Mouse (Mus musculus): ENCODE results near the gene P2ry2. TPM values are rescaled to one million over a fixed set of nuclear protein-coding genes. Genes with fewer than 3 reads are reported as not detected.

Gene P2ry2
- under 1 TPM; 0.57 to 0.91 TPM for total RNA-seq (2021)

- no peak for DNase-seq (ENCODE audit: low spot score in 2 of 2)
- intact Hi-C loops (cut with DNase I), result no loop called here
Measured at GRCm38 (mm10) chr7:101012541-101012940, at the start of gene P2ry2. Gene P2ry2 (minus strand): TSS chr7:101012866.

GRCm38 (mm10) chr7:101062246-101062645 is 49.6 kb upstream of the P2ry2 start:
- intact Hi-C loops (cut with DNase I), result loop anchor here (2.0 to 5.0 kb wide), 3 partner anchors 47 to 310 kb away; no protein-coding TSS in a partner anchor
- peak; percentile 22 to 33 for DNase-seq (ENCODE audit: low spot score in 2 of 2)

GRCm38 (mm10) chr7:101061381-101061780 is 48.7 kb upstream of the P2ry2 start:
- intact Hi-C loops (cut with DNase I), result loop anchor here (2.0 to 5.0 kb wide), 2 partner anchors 223 to 311 kb away; no protein-coding TSS in a partner anchor
- peak; percentile 83 to 85 for DNase-seq (ENCODE audit: low spot score in 2 of 2)

GRCm38 (mm10) chr7:101060476-101060875 is 47.8 kb upstream of the P2ry2 start:
- intact Hi-C loops (cut with DNase I), result loop anchor here (2.0 to 5.0 kb wide), 2 partner anchors 224 to 312 kb away; no protein-coding TSS in a partner anchor

GRCm38 (mm10) chr7:101059188-101059587 is 46.5 kb upstream of the P2ry2 start:
- intact Hi-C loops (cut with DNase I), result no loop called here
- no peak for DNase-seq (ENCODE audit: low spot score in 2 of 2)

More at GRCm38 (mm10) chr7:101060476-101060875, 47.8 kb upstream of the P2ry2 start:
- no peak for DNase-seq (ENCODE audit: low spot score in 2 of 2)

GRCm38 (mm10) chr7:101057309-101057708 is 44.6 kb upstream of the P2ry2 start:
- DNase-seq (ENCODE audit: low spot score in 2 of 2), result no peak
- intact Hi-C loops (cut with DNase I), result no loop called here

GRCm38 (mm10) chr7:101053136-101053535 is 40.5 kb upstream of the P2ry2 start:
- DNase-seq (ENCODE audit: low spot score in 2 of 2), result no peak
- intact Hi-C loops (cut with DNase I), result no loop called here

GRCm38 (mm10) chr7:101051551-101052221 is 39.0 kb upstream of the P2ry2 start:
- intact Hi-C loops (cut with DNase I), result loop anchor here (1.0 to 2.0 kb wide), 3 partner anchors 63 to 145 kb away; no protein-coding TSS in a partner anchor
- DNase-seq (ENCODE audit: low spot score in 2 of 2), result peak; percentile 43 to 59

GRCm38 (mm10) chr7:101050724-101051550 is 38.3 kb upstream of the P2ry2 start:
- intact Hi-C loops (cut with DNase I), result loop anchor here (2.0 kb wide), 2 partner anchors 106 to 144 kb away; no protein-coding TSS in a partner anchor
- DNase-seq (ENCODE audit: low spot score in 2 of 2), result no peak

GRCm38 (mm10) chr7:101049326-101050087 is 36.8 kb upstream of the P2ry2 start:
- DNase-seq (ENCODE audit: low spot score in 2 of 2), result no peak
- intact Hi-C loops (cut with DNase I), result loop anchor here (2.0 kb wide), 2 partner anchors 105 to 143 kb away; no protein-coding TSS in a partner anchor

- DNase-seq (ENCODE audit: low spot score in 2 of 2), result no peak
- intact Hi-C loops (cut with DNase I), result no loop called here
Measured at GRCm38 (mm10) chr7:101048247-101048646, 35.6 kb upstream of the P2ry2 start.

GRCm38 (mm10) chr7:101043846-101044541 is 31.3 kb upstream of the P2ry2 start:
- intact Hi-C loops (cut with DNase I), result loop anchor here (1.0 kb wide), 1 partner anchor 49 kb away; no protein-coding TSS in a partner anchor
- DNase-seq (ENCODE audit: low spot score in 2 of 2), result no peak

GRCm38 (mm10) chr7:101041977-101042749 is 29.5 kb upstream of the P2ry2 start:
- intact Hi-C loops (cut with DNase I), result no loop called here
- DNase-seq (ENCODE audit: low spot score in 2 of 2), result no peak

- intact Hi-C loops (cut with DNase I), result no loop called here
- DNase-seq (ENCODE audit: low spot score in 2 of 2), result no peak
Measured at GRCm38 (mm10) chr7:101041544-101041943, 28.9 kb upstream of the P2ry2 start.

GRCm38 (mm10) chr7:101033371-101033770 is 20.7 kb upstream of the P2ry2 start:
- DNase-seq (ENCODE audit: low spot score in 2 of 2), result no peak
- intact Hi-C loops (cut with DNase I), result no loop called here

- DNase-seq (ENCODE audit: low spot score in 2 of 2), result no peak
- intact Hi-C loops (cut with DNase I), result no loop called here
Measured at GRCm38 (mm10) chr7:101031234-101031633, 18.6 kb upstream of the P2ry2 start.

GRCm38 (mm10) chr7:101030756-101031155 is 18.1 kb upstream of the P2ry2 start:
- no peak for DNase-seq (ENCODE audit: low spot score in 2 of 2)
- intact Hi-C loops (cut with DNase I), result no loop called here

- DNase-seq (ENCODE audit: low spot score in 2 of 2), result no peak
- intact Hi-C loops (cut with DNase I), result no loop called here
Measured at GRCm38 (mm10) chr7:101029446-101029845, 16.8 kb upstream of the P2ry2 start.

Data from left cerebral cortex, postnatal 36 days (tissue).